Mouse (Mus musculus) embryonic fibroblast, embryonic 13.5 days (primary cell): ENCODE measurements around the gene Rad54l2. TPM values are rescaled to one million over a fixed set of nuclear protein-coding genes. Genes with fewer than 3 reads are reported as not detected.

Experiments
- H3K27ac ChIP-seq: 2 replicates; pipeline ENCODE4 v1.5.1; 2012; ENCODE audit warnings: low read length, control low read depth, inconsistent platforms; ENCODE audit not compliant: insufficient read depth
- H3K4me1 ChIP-seq: 2 replicates; pipeline ENCODE4 v1.6.1; 2011; ENCODE audit warnings: low read length; ENCODE audit not compliant: control insufficient read depth, insufficient read depth
- H3K4me3 ChIP-seq: 2 replicates; pipeline ENCODE4 v1.5.1; 2011; ENCODE audit warnings: mild to moderate bottlenecking, control low read depth, low read length; ENCODE audit not compliant: insufficient read depth
- CTCF ChIP-seq: IDR thresholded peaks from 2 replicates; pipeline ENCODE4 v1.5.1; 2011; ENCODE audit warnings: mild to moderate bottlenecking, control low read depth, low read length, moderate library complexity, borderline replicate concordance; ENCODE audit not compliant: insufficient read depth
- POLR2A ChIP-seq: IDR thresholded peaks from 2 replicates; pipeline ENCODE4 v1.6.1; 2011; ENCODE audit warnings: low read depth, mild to moderate bottlenecking, control low read depth, low read length, moderate library complexity
- polyA plus RNA-seq: library from polyadenylated mRNA; stranded (reverse); fragments of >200 nt; gene quantifications from 2 replicates; pipeline ENCODE4 v1.2.4, GENCODE M21; 2011; ENCODE audit warnings: low read depth; ENCODE audit not compliant: missing spikeins, insufficient read length

Rad54l2 gene
- polyA plus RNA-seq, 1 experiment = 17.7 TPM

DNA sequence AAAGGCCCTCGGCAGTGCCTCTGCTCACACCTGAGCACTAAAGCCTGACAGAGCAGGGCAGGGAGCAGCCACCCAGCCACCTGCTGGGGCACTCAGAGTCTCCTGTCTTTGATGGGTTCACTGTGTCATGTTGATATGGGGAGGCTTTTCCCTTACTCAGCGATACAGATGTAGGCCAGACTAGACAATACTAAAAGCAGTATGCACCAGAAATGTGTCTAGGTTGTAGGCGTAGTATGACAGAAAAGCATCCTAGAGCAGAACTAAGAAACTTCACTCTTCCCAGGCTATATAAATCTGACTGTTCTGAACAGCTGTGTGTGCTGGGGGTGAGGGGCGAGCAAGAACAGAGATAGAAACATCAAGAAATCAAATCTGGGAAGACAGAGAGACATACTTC lies 72.3 kb downstream of the Rad54l2 start:
- H3K4me3 ChIP-seq = no peak overlapping the region
- no peak overlapping the region for H3K27ac ChIP-seq
- no peak for TF ChIP-seq CTCF
- no peak for TF ChIP-seq POLR2A
- no peaks in the 10 kb centered on the region for H3K4me1 ChIP-seq

DNA sequence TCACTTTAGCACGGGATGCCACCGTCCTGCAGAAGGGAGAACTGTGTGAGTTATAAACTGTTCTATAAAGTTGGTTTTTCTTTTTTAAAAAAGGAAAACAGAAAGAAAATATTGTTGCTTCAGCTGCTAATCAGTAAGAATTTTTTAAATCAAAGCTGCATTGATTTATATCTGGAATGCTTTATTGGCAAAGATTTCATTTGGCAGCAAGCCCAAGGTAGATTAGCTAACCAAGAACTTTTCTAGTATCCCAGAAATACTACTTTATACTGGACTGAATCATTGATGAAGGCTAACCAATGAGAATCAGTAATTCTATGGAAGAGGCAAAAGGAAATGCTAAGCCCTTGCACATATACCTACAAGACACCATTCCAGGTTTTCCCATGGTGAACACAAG lies 72.8 kb downstream of the Rad54l2 start:
- TF ChIP-seq POLR2A (no peak), CTCF (no peak)
- H3K27ac ChIP-seq = no peak overlapping the region
- H3K4me3 ChIP-seq = no peak overlapping the region
- no peaks in the 10 kb centered on the region for H3K4me1 ChIP-seq

DNA sequence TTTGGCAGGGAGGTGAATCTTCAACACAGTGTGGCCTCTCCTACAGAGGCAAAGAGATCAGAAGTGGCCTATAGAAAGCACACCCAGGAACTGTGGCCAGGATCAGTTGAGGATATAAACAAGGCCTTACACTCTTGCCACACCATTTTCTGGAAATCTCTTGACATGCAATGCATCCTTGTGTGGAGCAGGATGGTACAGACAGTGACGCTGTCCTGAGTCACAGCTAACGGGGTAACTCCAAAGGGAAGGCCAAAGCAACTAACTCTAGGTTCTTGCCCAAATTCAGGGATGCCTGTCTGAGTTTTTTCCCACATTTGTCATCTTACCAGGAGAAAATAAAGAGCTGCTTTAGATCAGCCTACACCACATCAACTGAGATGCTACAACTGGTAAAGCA lies 76.5 kb downstream of the Rad54l2 start:
- no peak for TF ChIP-seq CTCF
- TF ChIP-seq POLR2A = no peak
- H3K4me1 ChIP-seq = no peaks in the 10 kb centered on the region
- H3K4me3 ChIP-seq = no peak overlapping the region
- no peak overlapping the region for H3K27ac ChIP-seq

- Histone ChIP-seq H3K27ac (no peak overlapping the region), H3K4me3 (no peak overlapping the region)
- TF ChIP-seq POLR2A (no peak), CTCF (no peak)
Measured at GRCm38 (mm10) chr9:106692973-106693481, 96.0 kb downstream of the Rad54l2 start.

GRCm38 (mm10) chr9:106688834-106689233 lies 100.2 kb downstream of the Rad54l2 start:
- TF ChIP-seq POLR2A (no peak), CTCF (no peak)
- H3K4me1 ChIP-seq = no peaks in the 10 kb centered on the region
- H3K27ac ChIP-seq = no peak overlapping the region
- no peak overlapping the region for H3K4me3 ChIP-seq

More at GRCm38 (mm10) chr9:106692973-106693481, 96.0 kb downstream of the Rad54l2 start:
- no peaks in the 10 kb centered on the region for H3K4me1 ChIP-seq

GRCm38 (mm10) chr9:106686983-106687650 lies 101.9 kb downstream of the Rad54l2 start:
- H3K27ac ChIP-seq = no peak overlapping the region

GRCm38 (mm10) chr9:106685249-106686101 lies 103.5 kb downstream of the Rad54l2 start, which contains the start of gene Tex264:
TSS of gene Tex264 (minus strand) at chr9:106685927.
- peak within 1 kb of the TSS; percentile 76 for H3K4me3 ChIP-seq
- H3K27ac ChIP-seq = peak within 1 kb of the TSS; percentile 93
- TF ChIP-seq CTCF = no peak
- TF ChIP-seq POLR2A = peak; percentile 58

More at GRCm38 (mm10) chr9:106686983-106687650, 101.9 kb downstream of the Rad54l2 start:
- TF ChIP-seq POLR2A (no peak), CTCF (peak; percentile 57)
- H3K4me3 ChIP-seq = no peak overlapping the region
- H3K4me1 ChIP-seq = no peaks in the 10 kb centered on the region

DNA sequence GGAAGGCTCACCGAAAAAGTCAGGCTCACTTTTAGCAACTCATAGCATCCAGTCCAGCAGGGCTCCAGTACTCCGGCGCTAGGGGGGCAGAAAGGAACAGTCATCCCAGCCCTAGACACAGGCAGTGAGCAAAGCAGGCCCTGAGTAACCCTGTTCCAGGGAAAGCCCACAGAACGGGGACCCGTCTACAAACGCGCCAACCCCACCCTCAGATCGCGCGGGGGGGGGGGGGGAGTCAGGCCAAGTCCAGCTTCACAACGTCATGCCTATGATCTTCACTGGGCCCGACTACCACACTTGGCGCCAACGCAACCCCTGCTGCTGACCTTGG lies 104.1 kb downstream of the Rad54l2 start:
- Histone ChIP-seq H3K4me3 (peak overlapping the region; percentile 76), H3K4me1 (no peaks in the 10 kb centered on the region), H3K27ac (peak overlapping the region; percentile 93)
- TF ChIP-seq POLR2A = no peak
- TF ChIP-seq CTCF = no peak

More at GRCm38 (mm10) chr9:106685249-106686101, 103.5 kb downstream of the Rad54l2 start, which contains the start of gene Tex264:
- H3K4me1 ChIP-seq = no peaks in the 10 kb centered on the region

DNA sequence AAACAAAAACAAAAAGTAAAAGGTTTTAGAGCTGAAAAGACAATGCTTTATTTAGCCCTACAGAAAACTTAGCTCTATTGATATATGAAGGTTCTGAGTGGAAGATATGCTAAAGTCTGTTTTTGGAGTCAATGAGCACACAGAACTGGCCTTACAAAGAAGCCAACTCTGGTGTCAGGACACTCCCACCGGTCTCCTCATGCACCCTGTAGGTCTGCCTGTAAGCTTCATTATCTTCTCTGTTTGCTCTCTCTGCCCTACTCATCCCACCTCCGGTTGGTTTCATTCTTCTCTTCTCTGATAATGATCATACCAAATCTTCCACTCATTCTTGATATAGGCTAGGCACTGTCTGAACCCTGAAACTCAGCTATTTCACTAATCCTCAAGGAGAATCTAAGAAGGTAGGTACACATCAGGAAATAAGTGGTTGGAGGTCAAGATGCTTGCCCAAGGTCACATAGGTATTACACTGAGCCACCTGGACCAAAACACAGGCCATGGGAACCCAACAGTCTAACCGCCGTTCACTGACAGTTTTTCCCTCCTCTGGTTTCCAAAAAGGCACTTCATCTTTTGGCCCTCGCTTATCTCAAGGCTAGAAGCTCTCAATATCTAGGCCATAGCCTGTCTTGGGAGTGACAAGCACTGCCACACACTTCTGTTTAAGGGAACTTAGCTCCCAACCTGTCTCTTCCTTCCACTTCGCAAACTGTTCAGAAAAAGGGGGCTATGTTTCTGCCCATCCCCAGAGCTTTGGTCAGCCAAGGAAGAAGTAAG lies 104.7 kb downstream of the Rad54l2 start:
- TF ChIP-seq POLR2A = no peak
- H3K27ac ChIP-seq = peak overlapping the region; percentile 93
- no peaks in the 10 kb centered on the region for H3K4me1 ChIP-seq
- H3K4me3 ChIP-seq = peak overlapping the region; percentile 76

DNA sequence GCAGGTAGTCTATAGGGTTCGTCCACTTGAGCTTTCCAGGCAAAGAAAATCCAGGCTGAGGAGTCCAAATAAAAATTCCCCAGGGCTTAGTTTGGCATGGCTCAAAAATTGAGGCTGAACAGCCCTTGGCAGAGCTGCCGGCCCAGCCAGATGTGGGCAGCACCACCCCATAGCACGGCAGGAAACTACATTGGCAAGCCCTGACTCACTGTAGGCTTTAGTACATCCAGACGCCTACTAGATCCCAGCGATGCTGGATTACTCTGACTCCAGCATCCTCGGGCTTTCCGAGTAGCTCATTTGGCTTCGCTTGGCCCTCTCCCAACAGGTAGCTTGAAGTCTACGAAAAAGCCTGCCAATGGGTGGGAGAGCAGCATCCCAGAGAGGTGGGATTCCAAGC lies 108.0 kb downstream of the Rad54l2 start:
- H3K4me3 ChIP-seq = no peak overlapping the region
- H3K27ac ChIP-seq = no peak overlapping the region; the same call in 1 of the 2 replicates
- TF ChIP-seq CTCF (no peak), POLR2A (no peak)
- no peaks in the 10 kb centered on the region; the same call in 1 of the 2 replicates for H3K4me1 ChIP-seq
